Mouse (Mus musculus) CH12F3 (cell line): ENCODE data around the gene Bbs1.
"Not testable (repeated sequence)": the region's sequence is repeated elsewhere in the genome, so short reads cannot be mapped to it uniquely, and the experiment has no call there.

Experiments
- in situ Hi-C: fragments of 300-500 bp; cut with MboI; formaldehyde crosslinking; loops from 2 replicates; pipeline ENCODE4 v1.14.3; 2020; ENCODE audit warnings: low sequenced_read_pairs

The Bbs1 gene

DNA sequence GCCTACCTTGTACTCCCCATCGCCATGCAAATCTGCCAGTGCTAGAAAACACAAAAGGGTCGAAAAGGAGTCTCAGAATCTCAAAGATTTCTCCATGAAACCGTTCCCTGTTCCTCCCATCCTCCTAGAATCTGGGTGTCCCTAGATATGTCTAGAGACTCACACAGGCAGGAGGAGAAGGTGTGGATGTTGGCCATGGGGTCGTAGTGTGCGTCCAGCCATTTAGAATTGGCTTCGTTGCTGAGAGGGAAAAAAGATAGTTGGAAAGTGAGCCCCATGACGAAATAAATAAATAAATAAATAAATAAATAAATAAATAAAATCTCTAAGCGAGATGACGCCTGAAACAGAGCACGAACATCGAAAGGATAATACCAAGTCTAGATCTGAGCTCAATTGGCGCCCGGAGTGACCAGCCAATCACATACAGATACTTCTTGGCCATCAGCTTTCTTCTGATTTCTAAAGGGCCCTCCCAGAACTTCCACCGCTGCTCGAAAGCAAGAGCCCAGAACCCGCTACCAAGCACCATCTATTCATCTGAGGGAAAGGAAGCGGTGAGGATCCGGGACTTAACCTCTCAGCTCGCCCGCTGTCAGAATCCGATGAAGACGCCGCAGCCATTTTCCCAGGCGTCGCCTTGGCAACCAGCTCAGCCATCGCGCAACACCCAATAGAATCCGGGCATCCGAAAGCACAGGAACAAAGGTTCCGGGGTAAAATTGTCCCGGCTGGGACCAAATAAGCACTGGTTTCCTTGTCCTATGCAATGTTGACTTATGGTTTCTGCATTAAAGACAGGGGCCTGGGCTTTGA lies at the start of gene Bbs1:
Bbs1 (minus strand) TSS at position 650 of the 816 bp plus-strand sequence.
- in situ Hi-C loops, result no loop called here

DNA sequence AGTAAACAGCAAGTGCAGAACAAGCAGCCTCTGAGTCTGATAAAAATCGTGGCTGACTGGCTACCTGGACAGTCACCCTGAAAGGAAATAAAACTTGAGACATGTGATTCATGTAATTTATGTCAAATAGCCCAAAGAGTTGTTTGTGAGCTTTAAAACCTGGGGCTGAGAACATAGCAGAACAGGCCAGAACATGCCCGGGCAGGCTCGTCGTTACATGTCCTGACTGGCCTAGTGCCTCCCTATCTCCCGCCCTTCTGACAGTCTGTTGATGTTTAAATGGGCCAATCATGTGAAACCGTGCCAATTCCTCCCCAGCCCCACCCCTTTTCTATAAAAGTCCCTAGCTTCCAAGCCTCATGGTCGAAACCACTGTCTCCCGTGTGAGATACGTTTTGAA lies 42.2 kb upstream of the Bbs1 start:
- in situ Hi-C loops, result not testable (repeated sequence)

GRCm38 (mm10) chr19:4945540-4945939 lies 39.1 kb upstream of the Bbs1 start:
- in situ Hi-C loops, result no loop called here

DNA sequence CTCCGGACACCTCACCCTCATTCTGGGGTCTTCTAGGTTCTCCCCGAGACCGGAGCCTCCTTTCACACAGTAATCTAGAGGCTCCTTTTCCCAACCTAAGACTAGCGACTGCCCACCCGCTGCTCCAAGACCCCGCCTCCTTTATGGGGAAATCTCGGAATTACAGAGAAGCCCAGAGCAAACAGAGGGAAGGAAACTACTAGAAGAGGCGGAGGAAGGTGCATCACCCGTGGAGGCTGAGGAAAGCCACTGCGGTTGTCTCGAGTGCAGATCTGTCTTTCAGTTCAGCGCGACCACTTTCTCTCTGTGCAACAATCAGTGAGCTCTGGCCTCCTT lies 36.8 kb upstream of the Bbs1 start:
- in situ Hi-C loops, result no loop called here

DNA sequence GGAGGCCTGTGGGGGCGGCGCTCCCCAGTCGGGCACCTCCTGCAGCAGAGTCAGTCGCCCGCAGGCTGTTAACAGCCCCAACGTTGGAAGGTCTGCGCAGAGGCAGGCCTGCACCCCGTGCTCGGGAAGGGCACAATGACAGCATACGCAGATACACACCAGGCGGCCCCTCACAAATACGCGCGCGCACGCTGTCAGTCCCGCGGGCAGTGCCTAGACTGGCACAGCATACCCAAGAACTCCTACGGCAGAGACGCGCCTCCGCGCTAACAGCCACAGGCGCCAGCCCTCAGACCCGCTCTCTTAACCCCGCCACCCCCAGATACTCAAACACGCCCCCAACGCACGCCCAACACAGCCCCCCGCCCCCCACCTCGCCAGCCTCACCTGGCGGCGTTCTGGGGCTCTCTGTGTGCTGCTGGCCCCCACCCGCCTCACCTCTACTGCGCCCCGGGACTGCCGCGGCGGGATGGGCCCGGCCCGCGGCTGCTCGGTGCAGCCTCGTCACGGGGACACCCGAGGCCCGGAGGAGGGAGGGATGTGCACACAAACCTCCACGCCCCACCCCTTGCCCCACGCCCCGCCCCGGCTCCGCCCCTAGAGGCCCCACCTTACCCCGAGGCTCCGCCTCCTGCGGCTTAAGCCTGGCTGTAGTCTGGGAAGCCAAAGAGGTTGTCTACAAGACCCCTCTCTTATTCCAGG lies 36.3 kb upstream of the Bbs1 start, which contains the start of gene Peli3:
Peli3 (minus strand) TSS at position 577 of the 702 bp plus-strand sequence.
- in situ Hi-C loops, result no loop called here

GRCm38 (mm10) chr19:4937444-4938310 lies 31.2 kb upstream of the Bbs1 start:
- in situ Hi-C loops, result no loop called here

DNA sequence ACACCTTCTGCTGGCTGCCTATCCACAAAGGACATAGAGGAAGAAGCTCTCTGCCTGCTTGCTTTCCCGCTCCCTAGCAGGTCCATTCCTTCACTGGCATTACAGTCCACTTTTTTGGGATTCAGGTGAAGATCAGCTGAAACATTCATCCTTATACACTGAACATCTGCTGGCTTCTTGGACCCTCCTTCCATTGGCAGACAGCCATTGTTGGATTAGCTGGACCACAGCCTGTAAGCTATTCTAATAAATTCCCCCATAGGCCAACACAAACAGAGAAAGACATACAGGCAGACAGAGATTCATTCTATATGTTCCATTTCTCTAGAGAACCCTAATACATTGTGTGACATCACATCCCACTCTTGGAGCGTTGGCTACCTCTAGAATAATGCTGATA lies 30.5 kb upstream of the Bbs1 start:
- in situ Hi-C loops, result no loop called here

- in situ Hi-C loops, result no loop called here
Measured at GRCm38 (mm10) chr19:4928781-4929180, 22.4 kb upstream of the Bbs1 start.

DNA sequence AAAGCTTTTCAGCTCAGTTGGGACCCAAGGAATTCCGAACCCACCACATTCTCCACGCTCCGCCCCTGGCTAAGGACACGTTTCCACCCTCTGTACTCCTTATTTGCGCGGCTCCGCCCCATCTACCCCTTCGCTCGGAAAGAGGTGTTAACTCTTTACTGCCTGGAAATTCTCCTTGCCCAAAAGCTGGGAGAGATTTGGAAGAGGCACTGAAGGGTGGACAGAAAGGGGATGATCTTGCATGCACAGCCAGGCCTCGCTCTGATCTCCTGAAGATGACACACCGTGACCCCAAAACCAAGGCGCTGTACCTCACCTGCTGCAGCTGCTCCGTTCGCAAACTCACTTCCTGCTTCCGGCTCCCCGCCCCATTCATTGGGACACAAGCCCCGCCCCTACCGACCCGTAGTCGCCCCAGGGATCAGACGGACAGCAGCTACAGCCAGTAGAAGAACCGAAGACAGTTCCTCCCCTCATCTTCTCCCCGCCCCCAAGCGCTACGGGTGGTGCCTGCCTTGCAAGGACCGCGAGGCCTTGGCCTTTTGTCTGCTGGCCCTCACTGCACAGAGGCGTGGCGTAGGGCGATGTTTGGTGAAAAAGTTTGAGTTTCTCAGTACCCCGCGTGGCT lies 21.6 kb upstream of the Bbs1 start, which contains the start of gene Dpp3:
Dpp3 (minus strand) TSS at position 384 of the 628 bp plus-strand sequence.
- in situ Hi-C loops, result no loop called here

DNA sequence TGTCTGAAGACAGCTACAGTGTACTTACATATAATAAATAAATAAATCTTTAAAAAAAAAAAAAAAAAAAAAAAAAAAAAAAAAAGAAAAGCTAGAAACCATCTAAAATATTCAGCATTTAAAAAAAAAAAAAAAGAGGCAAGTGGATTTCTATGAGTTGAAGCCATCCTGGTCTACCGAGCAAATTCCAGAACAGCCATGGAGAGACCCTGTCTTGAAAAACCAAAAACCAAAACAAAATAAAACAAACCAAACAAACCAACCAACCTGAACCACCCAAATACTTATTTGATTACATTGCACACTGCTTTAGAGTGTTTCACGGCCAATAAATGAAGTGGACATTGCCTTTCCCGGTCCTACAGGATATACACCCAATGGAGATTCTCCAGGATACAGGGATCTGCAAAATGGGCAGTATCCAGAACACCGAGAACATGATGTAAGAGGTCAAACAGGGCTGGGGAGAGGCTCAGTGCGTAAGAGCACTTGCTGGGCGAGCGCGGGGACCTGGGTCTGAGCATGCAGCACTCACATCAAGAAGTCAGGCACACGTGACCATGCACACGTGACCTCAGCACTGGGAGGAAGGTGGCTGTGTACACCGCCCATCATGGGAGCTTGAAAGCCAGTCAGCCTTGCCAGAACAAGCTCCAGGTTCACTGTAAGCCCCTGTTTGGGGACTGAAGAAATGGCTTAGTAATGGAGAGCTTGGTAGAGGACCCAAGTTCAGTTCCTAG lies 18.9 kb upstream of the Bbs1 start:
- in situ Hi-C loops, result no loop called here

DNA sequence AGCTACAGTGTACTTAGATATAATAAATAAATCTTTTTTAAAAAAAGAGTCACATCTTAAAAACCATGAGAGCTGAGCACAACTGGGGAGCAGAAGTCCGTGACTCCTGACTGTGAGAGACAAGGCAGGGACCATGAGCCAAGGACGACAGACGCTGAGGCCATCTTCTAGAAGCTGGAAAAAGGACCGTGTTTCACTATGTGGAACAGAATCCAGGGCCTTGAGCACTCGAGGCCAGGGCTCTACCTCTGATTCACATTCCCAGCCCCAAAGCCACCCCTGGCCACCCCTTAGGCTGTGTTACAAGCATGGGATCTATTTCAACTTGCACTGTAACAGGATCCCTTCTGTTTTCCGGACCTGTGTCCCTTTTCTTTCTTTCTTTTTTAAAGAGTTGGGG lies 13.2 kb upstream of the Bbs1 start:
- in situ Hi-C loops, result no loop called here

GRCm38 (mm10) chr19:4916827-4917226 lies 10.4 kb upstream of the Bbs1 start:
- in situ Hi-C loops, result no loop called here

GRCm38 (mm10) chr19:4915924-4916603 lies 9.6 kb upstream of the Bbs1 start:
- in situ Hi-C loops, result no loop called here

DNA sequence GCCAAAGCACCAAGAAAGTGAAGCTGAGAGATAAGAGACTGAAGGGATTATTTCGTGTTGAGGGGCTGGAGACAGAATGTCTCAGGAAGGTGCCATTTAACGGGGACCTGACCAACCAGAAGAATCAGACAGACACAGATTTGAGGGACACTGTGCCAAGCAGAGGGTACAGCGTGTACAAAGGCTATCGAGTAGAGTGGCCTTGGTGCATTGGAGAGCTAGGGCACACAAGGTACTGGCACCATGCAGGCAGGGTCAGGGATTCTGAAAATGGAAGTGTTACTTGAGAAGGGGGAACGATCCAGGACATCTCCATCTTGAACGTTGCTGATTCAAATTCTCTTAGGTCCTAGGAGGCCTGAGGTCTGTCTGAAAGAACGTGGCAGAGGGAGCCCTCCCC lies 2.9 kb upstream of the Bbs1 start:
- in situ Hi-C loops, result no loop called here

DNA sequence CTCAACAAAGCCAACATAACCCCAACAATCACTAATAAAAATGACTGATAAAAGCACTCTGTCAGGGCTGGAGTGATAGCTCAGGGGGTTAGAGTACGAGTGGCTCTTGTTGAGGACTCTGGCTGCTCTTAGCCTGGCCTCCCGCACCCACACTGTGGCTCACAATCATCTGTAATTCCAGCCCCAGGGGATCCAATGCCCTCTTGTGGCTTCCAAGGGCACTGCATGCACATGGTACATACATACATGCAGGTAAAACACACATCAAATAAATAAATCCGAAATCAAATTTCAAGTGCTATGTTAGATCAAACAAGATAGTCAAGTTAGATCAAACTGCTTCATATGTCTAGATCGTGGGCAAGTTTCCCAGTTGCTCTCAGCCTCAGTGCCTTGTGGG lies 1.7 kb upstream of the Bbs1 start:
- in situ Hi-C loops, result no loop called here

- in situ Hi-C loops, result no loop called here
Measured at GRCm38 (mm10) chr19:4899888-4900287, 6.5 kb downstream of the Bbs1 start.

DNA sequence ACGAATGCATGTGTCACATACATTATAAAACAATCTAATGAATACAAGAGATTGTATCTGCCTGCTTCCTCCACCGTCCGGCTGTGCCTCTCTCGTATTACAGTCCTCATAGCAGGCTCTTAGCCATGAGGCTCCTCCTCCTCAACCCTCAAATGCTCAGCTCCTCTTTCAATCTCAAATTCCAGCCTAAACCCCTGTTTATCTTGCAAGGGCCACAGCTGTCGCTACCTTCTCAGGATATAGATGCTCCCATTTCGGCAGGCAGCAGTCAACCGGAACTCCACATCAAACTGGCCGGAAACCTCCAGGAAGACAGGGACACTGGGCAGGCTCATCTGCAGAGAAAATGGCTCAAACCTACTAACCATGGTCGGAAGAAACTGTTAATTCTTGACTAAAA lies 7.5 kb downstream of the Bbs1 start:
- in situ Hi-C loops, result no loop called here

GRCm38 (mm10) chr19:4896780-4897520 lies 9.5 kb downstream of the Bbs1 start:
- in situ Hi-C loops, result no loop called here

GRCm38 (mm10) chr19:4891798-4892197 lies 14.6 kb downstream of the Bbs1 start:
- in situ Hi-C loops, result no loop called here
